Mouse (Mus musculus) R1 (cell line): Measurements from ENCODE around the gene D130043K22Rik.

ENCODE experiments used
- DNase-seq: peaks from one replicate; pipeline ENCODE4 v3.0.0-alpha.2; 2018; ENCODE audit warnings: low read depth, low spot score

Gene D130043K22Rik

GRCm38 (mm10) chr13:24945567-24945966 lies 100.6 kb downstream of the D130043K22Rik start:
- DNase-seq, result peak; percentile 32

GRCm38 (mm10) chr13:24947158-24947557 lies 102.2 kb downstream of the D130043K22Rik start:
- no peak for DNase-seq

- DNase-seq, result no peak
Measured at GRCm38 (mm10) chr13:24948870-24949269, 103.9 kb downstream of the D130043K22Rik start.
